Mouse (Mus musculus) C2C12 (cell line): ENCODE measurements around the gene Capn5. TPM values are rescaled to one million over a fixed set of nuclear protein-coding genes. Genes with fewer than 3 reads are reported as not detected.

Experiments
- H3K27me3 ChIP-seq: one replicate; pipeline ENCODE4 v1.6.1; 2011; ENCODE audit not compliant: control insufficient read depth, insufficient read depth, insufficient read length
- H3K36me3 ChIP-seq: one replicate; pipeline ENCODE4 v1.6.1; 2011; ENCODE audit not compliant: control insufficient read depth, insufficient read depth
- H3K4me3 ChIP-seq: one replicate; pipeline ENCODE4 v1.5.1; 2011; ENCODE audit warnings: mild to moderate bottlenecking, control low read depth; ENCODE audit not compliant: poor library complexity, insufficient read depth, severe bottlenecking
- H3K79me2 ChIP-seq: one replicate; pipeline ENCODE4 v1.6.1; 2011; ENCODE audit not compliant: control insufficient read depth, insufficient read depth
- H3K79me3 ChIP-seq: one replicate; pipeline ENCODE4 v1.6.1; 2011; ENCODE audit warnings: low read depth, control low read depth
- H3ac ChIP-seq: one replicate; pipeline ENCODE3; 2011; ENCODE audit warnings: low read depth; ENCODE audit not compliant: control insufficient read depth, insufficient read length
- CEBPB ChIP-seq: IDR thresholded peaks from one replicate; pipeline ENCODE4 v1.6.1; 2011; ENCODE audit warnings: low read depth, mild to moderate bottlenecking, control low read depth, moderate library complexity
- CTCF ChIP-seq: IDR thresholded peaks from one replicate; pipeline ENCODE4 v1.5.1; 2011; ENCODE audit not compliant: control insufficient read depth, insufficient read depth, insufficient read length
- FOSL1 ChIP-seq: IDR thresholded peaks from one replicate; pipeline ENCODE4 v1.8.0; 2011; ENCODE audit warnings: mild to moderate bottlenecking, low read length; ENCODE audit not compliant: poor library complexity, insufficient read depth, severe bottlenecking
- MAX ChIP-seq: IDR thresholded peaks from one replicate; pipeline ENCODE4 v1.6.1; 2011; ENCODE audit warnings: mild to moderate bottlenecking, control low read depth
- MYOD1 ChIP-seq: IDR thresholded peaks from one replicate; pipeline ENCODE4 v1.6.1; 2011; ENCODE audit warnings: low read depth; ENCODE audit not compliant: control insufficient read depth, insufficient read length
- MYOG ChIP-seq: IDR thresholded peaks from one replicate; pipeline ENCODE4 v1.6.1; 2011; ENCODE audit not compliant: control insufficient read depth, insufficient read length; ENCODE audit errors: extremely low read depth
- USF1 ChIP-seq: IDR thresholded peaks from one replicate; pipeline ENCODE4 v1.6.1; 2011; ENCODE audit warnings: low read depth, mild to moderate bottlenecking, control low read depth, moderate library complexity
- polyA plus RNA-seq: library from polyadenylated mRNA; unstranded; fragments of >200 nt; fragmentation: generic; extraction: Trizol; gene quantifications from one replicate; pipeline ENCODE4 v1.2.1, GENCODE M21; 2012; ENCODE audit warnings: missing spikeins

Capn5 gene
- polyA plus RNA-seq, 1 experiment: 2.5 TPM

GRCm38 (mm10) chr7:98142247-98142646 is 35.8 kb downstream of the Capn5 start:
- Histone ChIP-seq H3K4me3 (no peak overlapping the region), H3K79me2 (no peaks in the 10 kb centered on the region), H3K27me3 (peaks cover 14% of the 10 kb centered on the region), H3ac (no peak overlapping the region), H3K36me3 (no peaks in the 10 kb centered on the region), H3K79me3 (no peaks in the 10 kb centered on the region)
- no peak for TF ChIP-seq CTCF
- no peak for TF ChIP-seq CEBPB
- TF ChIP-seq MYOG: no peak
- TF ChIP-seq MAX: no peak
- no peak for TF ChIP-seq USF1
- no peak for TF ChIP-seq FOSL1
- no peak for TF ChIP-seq MYOD1

- H3K79me3 ChIP-seq: no peaks in the 10 kb centered on the region
- TF ChIP-seq MYOG (no peak), CTCF (no peak), MYOD1 (no peak), MAX (no peak), USF1 (no peak), CEBPB (no peak), FOSL1 (no peak)
- H3K36me3 ChIP-seq: no peaks in the 10 kb centered on the region
- no peak overlapping the region for H3ac ChIP-seq
- H3K4me3 ChIP-seq: no peak overlapping the region
- H3K27me3 ChIP-seq: peaks cover 14% of the 10 kb centered on the region
- H3K79me2 ChIP-seq: no peaks in the 10 kb centered on the region
Measured at GRCm38 (mm10) chr7:98141206-98141605, 36.9 kb downstream of the Capn5 start.

GRCm38 (mm10) chr7:98140597-98140996 is 37.5 kb downstream of the Capn5 start:
- TF ChIP-seq USF1 (no peak), CTCF (no peak), CEBPB (no peak), MYOG (no peak), FOSL1 (no peak), MYOD1 (no peak), MAX (no peak)

GRCm38 (mm10) chr7:98139216-98139615 is 38.9 kb downstream of the Capn5 start:
- Histone ChIP-seq H3K79me3 (no peaks in the 10 kb centered on the region), H3ac (no peak overlapping the region)
- TF ChIP-seq MYOG: no peak
- no peak for TF ChIP-seq CEBPB
- no peak for TF ChIP-seq FOSL1
- no peak for TF ChIP-seq USF1
- TF ChIP-seq MYOD1: no peak
- TF ChIP-seq MAX: no peak
- no peak for TF ChIP-seq CTCF

More at GRCm38 (mm10) chr7:98140597-98140996, 37.5 kb downstream of the Capn5 start:
- Histone ChIP-seq H3K4me3 (no peak overlapping the region), H3K79me2 (no peaks in the 10 kb centered on the region), H3ac (no peak overlapping the region), H3K27me3 (peaks cover 15% of the 10 kb centered on the region), H3K36me3 (no peaks in the 10 kb centered on the region), H3K79me3 (no peaks in the 10 kb centered on the region)

GRCm38 (mm10) chr7:98137995-98138394 is 40.1 kb downstream of the Capn5 start:
- Histone ChIP-seq H3K36me3 (no peaks in the 10 kb centered on the region), H3K79me3 (no peaks in the 10 kb centered on the region), H3K79me2 (no peaks in the 10 kb centered on the region), H3K4me3 (no peak overlapping the region), H3ac (no peak overlapping the region), H3K27me3 (peaks cover 11% of the 10 kb centered on the region)
- no peak for TF ChIP-seq FOSL1
- TF ChIP-seq MAX: no peak
- TF ChIP-seq MYOD1: no peak
- TF ChIP-seq MYOG: no peak
- no peak for TF ChIP-seq CEBPB
- TF ChIP-seq CTCF: no peak
- no peak for TF ChIP-seq USF1

More at GRCm38 (mm10) chr7:98139216-98139615, 38.9 kb downstream of the Capn5 start:
- Histone ChIP-seq H3K27me3 (peaks cover 19% of the 10 kb centered on the region), H3K79me2 (no peaks in the 10 kb centered on the region), H3K36me3 (no peaks in the 10 kb centered on the region), H3K4me3 (no peak overlapping the region)

GRCm38 (mm10) chr7:98137583-98137982 is 40.5 kb downstream of the Capn5 start:
- Histone ChIP-seq H3K4me3 (no peak overlapping the region), H3K36me3 (no peaks in the 10 kb centered on the region), H3K79me3 (no peaks in the 10 kb centered on the region), H3K27me3 (peaks cover 15% of the 10 kb centered on the region), H3ac (no peak overlapping the region), H3K79me2 (no peaks in the 10 kb centered on the region)
- TF ChIP-seq CTCF: no peak
- TF ChIP-seq USF1: no peak
- no peak for TF ChIP-seq FOSL1
- no peak for TF ChIP-seq CEBPB
- no peak for TF ChIP-seq MYOD1
- TF ChIP-seq MAX: no peak
- TF ChIP-seq MYOG: no peak
